Mouse (Mus musculus): ENCODE data around the gene Eif4enif1.

GRCm38 (mm10) chr11:3266079-3266685 lies 64.0 kb downstream of the Eif4enif1 start, which contains the start of gene Drg1:
- TF ChIP-seq CTCF (IDR thresholded peaks at IDR 0.05 in 2 of 3, conservative IDR thresholded peaks at IDR 0.05 in 1 of 3; ENCODE audit: control insufficient read depth in 1 of 3, insufficient read depth in 1 of 3, low read depth in 2 of 3, low read length in 3 of 3, poor library complexity in 1 of 3, severe bottlenecking in 1 of 3): no peak
- peak; percentile 91 to 98 for TF ChIP-seq POLR2A (IDR thresholded peaks at IDR 0.05; ENCODE audit: control insufficient read depth in 1 of 2, insufficient read depth in 1 of 2, low read depth in 1 of 2, low read length in 2 of 2, poor library complexity in 1 of 2)
- peak; percentile 60 for TF ChIP-seq UBTF (IDR thresholded peaks at IDR 0.05; ENCODE audit: borderline replicate concordance, insufficient read depth, low read depth, low read length)
- no peak for TF ChIP-seq KAT2A (conservative IDR thresholded peaks at IDR 0.05; ENCODE audit: low read depth, low read length)
- TF ChIP-seq ZKSCAN1 (IDR thresholded peaks at IDR 0.05; ENCODE audit: low read depth, low read length): no peak
- peak; percentile 51; the same call in 1 of the 2 replicates for TF ChIP-seq MAX (IDR thresholded peaks at IDR 0.05; ENCODE audit: low read length)
- TF ChIP-seq ZMIZ1 (IDR thresholded peaks at IDR 0.05; ENCODE audit: low read depth, low read length): peak; percentile 96
- peak; percentile 47 for TF ChIP-seq MXI1 (IDR thresholded peaks at IDR 0.05; ENCODE audit: low read depth, low read length)
- TF ChIP-seq USF2 (IDR thresholded peaks at IDR 0.05; ENCODE audit: borderline replicate concordance in 1 of 2, insufficient read depth in 1 of 2, low read depth in 1 of 2, low read length in 2 of 2): no peak
- no peak for TF ChIP-seq RCOR1 (IDR thresholded peaks at IDR 0.05; ENCODE audit: low read depth, low read length)
- TF ChIP-seq GATA1 (IDR thresholded peaks at IDR 0.05; ENCODE audit: low read depth, low read length): no peak
